Mouse (Mus musculus) liver, postnatal 0 days (tissue): ENCODE data around the gene 1700013F07Rik.

ENCODE experiments used
- CTCF ChIP-seq: sonication (generic); IDR thresholded peaks from 2 replicates; pipeline ENCODE4 v1.5.1; 2016; ENCODE audit warnings: antibody characterized with exemption, low read depth
- EP300 ChIP-seq: IDR thresholded peaks from 2 replicates; pipeline ENCODE4 v1.6.1; 2016; ENCODE audit warnings: antibody characterized with exemption, low read depth, mild to moderate bottlenecking

GRCm38 (mm10) chr3:108590786-108591529 is 57.0 kb downstream of the 1700013F07Rik start, which contains the start of gene Wdr47:
- TF ChIP-seq CTCF (no peak), EP300 (no peak)
